Mouse (Mus musculus): Measurements from ENCODE around the gene Prkag1.

Gene Prkag1

GRCm38 (mm10) chr15:98852733-98853132 is 21.4 kb upstream of the Prkag1 start:
- no peak for DNase-seq

GRCm38 (mm10) chr15:98852071-98852470 is 20.8 kb upstream of the Prkag1 start:
- no peak for DNase-seq

GRCm38 (mm10) chr15:98851229-98851818 is 20.0 kb upstream of the Prkag1 start:
- DNase-seq: no peak

DNA sequence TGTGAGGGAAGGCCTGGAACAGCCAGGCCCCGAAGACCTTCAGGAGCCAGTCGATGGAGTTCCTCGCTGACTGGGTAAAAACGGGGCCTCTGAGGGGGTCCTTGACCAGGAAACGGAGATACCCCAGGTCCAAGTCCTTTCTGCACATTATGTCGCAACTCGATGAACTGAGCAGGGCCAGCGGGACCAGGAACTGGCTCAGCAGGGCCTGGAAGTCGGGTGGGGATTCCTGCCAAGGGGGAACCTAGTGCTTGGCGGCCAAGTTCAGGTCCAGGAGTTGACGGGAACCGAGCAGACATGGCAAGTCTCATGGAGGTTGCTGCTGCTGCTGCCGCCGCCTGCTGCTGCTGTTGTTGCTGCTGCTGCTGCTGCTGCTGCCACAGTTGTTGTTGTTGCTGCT is 19.3 kb upstream of the Prkag1 start:
- DNase-seq: no peak

DNA sequence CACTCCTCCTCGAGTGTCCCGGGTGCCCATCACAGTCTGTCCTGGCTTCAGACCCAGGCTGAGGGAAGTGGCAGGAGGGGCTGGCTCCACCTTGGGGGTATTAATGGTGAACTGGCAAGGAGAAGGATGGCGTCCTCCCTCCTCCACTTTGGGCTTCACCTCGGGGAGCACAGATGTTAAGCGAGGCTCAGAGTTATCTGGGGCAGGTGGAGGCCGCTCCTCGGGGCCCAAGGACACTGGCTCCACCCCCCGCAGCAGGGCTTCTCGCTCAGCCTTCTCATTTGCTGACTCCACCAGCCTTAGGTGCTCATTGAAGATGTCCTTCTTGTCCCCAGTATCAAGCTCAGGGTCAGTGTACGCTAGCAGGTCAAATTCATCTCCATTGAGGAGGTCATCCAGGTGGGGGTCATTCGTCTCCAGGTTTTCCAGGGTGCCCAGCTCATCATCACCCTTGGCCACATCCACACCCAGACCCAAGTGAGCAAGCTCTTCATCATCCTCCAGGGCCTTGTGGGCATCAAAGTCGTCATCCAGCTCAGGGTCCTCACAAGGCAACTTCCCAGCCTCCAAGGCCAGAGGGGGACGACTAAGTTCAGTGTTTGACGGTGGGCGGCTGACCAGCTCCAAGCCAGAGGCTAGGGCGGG is 18.8 kb upstream of the Prkag1 start:
- no peak for DNase-seq

DNA sequence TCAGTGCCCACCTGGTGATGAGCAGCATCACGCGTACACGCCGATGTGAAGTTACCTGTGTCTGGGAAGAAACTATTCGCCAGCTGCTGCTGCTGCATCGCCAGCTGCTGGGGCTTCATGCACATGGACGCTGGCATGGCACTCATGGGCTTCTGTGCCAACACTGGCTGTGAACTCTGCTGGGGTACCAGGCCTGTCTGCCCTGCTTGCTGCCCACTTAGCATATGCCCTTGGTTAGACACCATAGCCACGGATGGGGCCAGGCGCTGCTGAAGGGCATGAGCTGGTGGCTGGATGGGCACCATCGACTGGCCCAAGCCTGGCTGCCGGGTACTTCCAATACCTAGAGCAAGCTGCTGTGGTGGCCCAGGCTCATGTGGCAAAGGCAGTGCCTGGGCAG is 17.8 kb upstream of the Prkag1 start:
- no peak for DNase-seq

- no peak for DNase-seq
Observed at GRCm38 (mm10) chr15:98846140-98846539, 14.8 kb upstream of the Prkag1 start.

DNA sequence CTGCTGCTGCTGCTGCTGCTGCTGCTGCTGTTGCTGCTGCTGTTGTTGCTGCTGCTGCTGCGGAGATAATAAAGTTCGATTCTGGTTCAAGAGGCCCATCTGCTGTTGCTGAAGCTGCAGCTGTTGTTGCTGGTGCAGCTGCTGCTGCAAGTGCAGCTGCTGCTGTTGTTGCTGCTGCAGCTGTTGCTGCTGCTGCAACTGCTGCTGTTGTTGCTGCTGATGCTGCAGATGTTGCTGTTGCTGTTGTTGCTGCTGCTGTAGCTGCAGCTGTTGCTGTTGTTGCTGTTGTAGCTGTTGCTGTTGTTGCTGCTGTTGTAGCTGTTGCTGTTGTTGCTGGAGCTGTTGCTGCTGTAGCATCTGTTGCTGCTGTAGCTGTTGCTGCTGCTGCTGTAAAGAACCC is 13.8 kb upstream of the Prkag1 start:
- DNase-seq: no peak

GRCm38 (mm10) chr15:98843595-98844223 is 12.4 kb upstream of the Prkag1 start:
- no peak for DNase-seq

- DNase-seq: no peak
Observed at GRCm38 (mm10) chr15:98839671-98840585, 8.6 kb upstream of the Prkag1 start.

- no peak for DNase-seq
Observed at GRCm38 (mm10) chr15:98839161-98839560, 7.8 kb upstream of the Prkag1 start.

GRCm38 (mm10) chr15:98837743-98838103 is 6.4 kb upstream of the Prkag1 start:
- no peak for DNase-seq

DNA sequence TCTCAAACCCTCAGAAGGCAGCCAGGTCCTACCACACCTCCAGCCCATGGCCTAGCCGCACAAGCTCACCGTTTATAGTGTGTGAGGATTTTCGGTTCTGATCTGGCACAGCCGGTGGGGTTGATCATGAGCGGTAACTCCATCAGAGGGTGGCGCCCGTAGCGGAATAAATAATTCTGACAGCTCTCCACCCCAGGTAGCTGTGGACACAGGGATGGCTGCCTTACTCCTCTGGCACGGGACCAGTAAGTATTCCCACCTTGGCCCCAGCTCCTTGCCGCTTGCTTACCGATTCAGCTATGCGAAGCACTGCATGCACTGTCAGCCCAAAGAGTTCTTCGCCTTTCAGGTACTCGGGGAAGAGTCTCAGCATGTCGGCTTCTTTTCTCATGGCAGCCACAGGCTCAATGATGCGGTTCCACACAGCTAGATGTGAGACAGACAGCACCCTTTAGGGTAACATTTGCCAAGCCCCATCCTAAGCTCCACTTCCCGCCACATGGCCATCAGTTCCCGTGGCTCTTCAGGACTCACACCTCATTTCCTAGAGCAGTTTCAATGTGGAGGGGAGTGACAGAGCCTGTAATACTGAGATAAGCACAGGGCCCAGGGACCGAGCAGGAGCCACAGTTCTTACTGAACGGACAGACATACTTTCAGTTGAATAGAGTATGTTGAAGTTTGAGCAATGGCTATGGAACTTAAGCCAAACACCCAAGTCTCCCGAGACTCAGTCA is 5.9 kb upstream of the Prkag1 start:
- no peak for DNase-seq

GRCm38 (mm10) chr15:98835291-98835690 is 4.0 kb upstream of the Prkag1 start:
- no peak for DNase-seq

DNA sequence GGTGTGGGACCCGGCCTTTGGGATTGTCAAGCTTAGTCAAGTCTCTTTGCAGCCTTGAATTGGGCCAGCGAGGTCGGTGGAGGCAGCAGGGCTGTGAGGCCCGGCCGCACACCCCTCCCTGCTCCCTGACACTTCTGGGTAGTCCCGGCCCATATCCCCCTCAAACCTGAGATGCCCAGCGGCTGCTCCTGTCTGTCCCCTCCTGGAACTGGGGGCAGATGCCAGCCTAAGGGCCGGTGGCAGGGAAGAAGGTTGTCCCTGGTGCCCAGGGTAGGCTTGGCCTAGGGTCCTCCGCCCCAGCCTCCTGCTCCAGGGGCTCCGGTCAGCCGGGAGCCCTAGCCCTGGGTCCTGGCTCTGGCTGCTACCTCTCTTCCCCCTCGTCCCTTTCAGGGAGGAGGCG is 2.7 kb upstream of the Prkag1 start:
- no peak for DNase-seq

GRCm38 (mm10) chr15:98833281-98833680 is 2.0 kb upstream of the Prkag1 start:
- DNase-seq: no peak

GRCm38 (mm10) chr15:98832161-98833058 is 1.1 kb upstream of the Prkag1 start:
- no peak for DNase-seq

- DNase-seq: no peak
Observed at GRCm38 (mm10) chr15:98831684-98832035, 339 bp upstream of the Prkag1 start.

- DNase-seq: no peak
Observed at GRCm38 (mm10) chr15:98827611-98828011, 3.7 kb downstream of the Prkag1 start.

DNA sequence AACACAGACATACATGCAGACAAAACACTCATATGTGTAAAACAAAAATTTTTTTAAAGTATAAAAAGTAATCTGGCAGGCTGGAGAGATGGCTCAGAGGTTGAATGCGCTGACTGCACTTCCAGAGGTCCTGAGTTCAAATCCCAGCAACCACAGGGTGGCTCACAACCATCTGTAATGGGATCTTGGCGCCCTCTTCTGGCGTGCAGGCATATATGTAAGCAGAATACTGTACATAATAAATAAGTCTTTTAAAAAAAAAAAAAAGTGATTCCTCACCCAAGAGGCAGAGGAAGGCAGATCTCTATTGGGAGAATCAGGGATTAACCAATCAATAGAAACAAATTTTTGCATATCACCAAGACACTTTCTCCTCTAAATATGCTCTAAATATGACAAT is 7.9 kb downstream of the Prkag1 start:
- no peak for DNase-seq

DNA sequence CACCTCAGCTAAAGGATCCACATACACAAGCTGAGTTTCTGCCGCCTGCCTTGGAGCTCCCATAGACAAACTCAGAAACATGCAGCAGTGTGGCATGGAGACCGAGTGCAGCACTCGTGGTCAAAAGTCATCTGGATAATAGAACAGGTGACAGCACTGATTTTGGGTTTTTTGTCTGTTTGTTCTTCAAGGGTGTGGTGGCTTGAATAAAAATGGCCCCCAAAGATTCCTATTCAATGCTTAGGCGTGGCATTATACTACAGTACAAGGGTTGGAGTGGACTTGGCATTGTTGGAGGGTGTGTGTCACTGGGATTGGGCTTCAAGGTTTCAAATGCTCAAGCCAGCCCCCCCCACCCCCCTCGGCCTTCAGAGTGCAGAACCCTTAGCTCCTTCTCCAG is 9.2 kb downstream of the Prkag1 start:
- DNase-seq: no peak

- no peak for DNase-seq
Observed at GRCm38 (mm10) chr15:98821403-98821802, 9.9 kb downstream of the Prkag1 start.

Data from kidney, adult 9 months (tissue).